Mouse (Mus musculus): Measurements from ENCODE around the gene Epb41l1. TPM values are rescaled to one million over a fixed set of nuclear protein-coding genes. Genes with fewer than 3 reads are reported as not detected.
A peak's percentile ranks its signal among the peaks of the same experiment; 100 is the strongest.

Epb41l1 gene
- total and polyA plus RNA-seq, 3 experiments, result 0.09 to 8.4 (median 0.44) TPM

DNA sequence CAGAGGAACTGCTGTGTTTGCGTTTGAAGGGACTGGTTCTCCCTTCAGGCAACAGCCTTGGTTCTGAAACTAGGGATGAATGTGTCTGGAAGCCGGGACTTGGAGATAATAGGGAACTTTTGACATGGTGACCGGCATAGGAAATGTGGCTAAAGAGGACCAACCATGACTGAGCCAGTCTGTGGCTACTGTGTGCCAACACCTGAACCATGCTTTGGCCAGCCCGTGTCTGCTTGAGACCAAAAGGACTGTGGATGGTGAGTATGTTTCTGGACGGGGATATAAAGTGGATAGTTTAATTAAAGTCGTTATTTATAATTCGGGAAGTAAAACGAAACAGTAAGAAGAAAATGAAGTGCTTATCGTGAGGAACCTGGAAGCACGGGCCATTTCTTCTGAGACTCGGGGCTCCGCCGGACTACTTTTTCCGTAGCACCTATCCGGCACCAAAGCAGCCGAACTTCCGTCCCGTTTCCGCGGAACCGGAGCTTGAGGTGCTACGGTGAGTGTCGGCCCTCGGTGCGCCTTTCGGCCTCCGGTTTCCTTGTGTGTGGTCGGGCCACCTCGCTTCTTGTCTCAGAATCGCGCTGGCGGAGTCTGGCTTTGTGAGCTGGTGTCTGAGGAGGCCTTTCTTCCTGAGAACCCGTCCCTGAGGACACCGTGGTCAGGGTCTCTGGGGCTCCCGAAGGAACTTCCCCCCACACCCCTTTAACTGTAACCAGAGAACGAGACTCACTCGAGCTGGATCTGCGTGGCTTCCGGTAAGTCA, 126.6 kb downstream of the Epb41l1 start, which contains the start of gene Aar2:
TSS of gene Aar2 (plus strand) at position 462 of the 769 bp plus-strand sequence.
- H3K4me3 ChIP-seq (ENCODE audit: low read depth, low read length), result peak within 1 kb of the TSS; percentile 83
- peaks cover 32% of the 10 kb centered on the region for H3K36me3 ChIP-seq (replicated peaks)
- no peaks in the 10 kb centered on the region for H3K9me3 ChIP-seq (replicated peaks)
- ATAC-seq (ENCODE audit: extremely low read depth, insufficient number of reproducible peaks, low FRiP score, poor library complexity, severe bottlenecking) (peak; percentile 60), DNase-seq (ENCODE audit: low spot score) (peak; percentile 74)
- H3K27me3 ChIP-seq (ENCODE audit: insufficient read depth, low read length), result peaks cover 2% of the 10 kb centered on the region; the same call in 1 of the 2 replicates
- H3K4me1 ChIP-seq (ENCODE audit: insufficient read depth, low read depth, low read length), result peaks cover 35% of the 10 kb centered on the region
- TF ChIP-seq GATA2 (IDR thresholded peaks at IDR 0.05; ENCODE audit: borderline replicate concordance, low read depth, low read length) (no peak), GATA1 (IDR thresholded peaks at IDR 0.05; ENCODE audit: borderline replicate concordance, low read length) (no peak), TAL1 (conservative IDR thresholded peaks at IDR 0.05; ENCODE audit: low read depth, low read length) (no peak), POLR2AphosphoS5 (IDR thresholded peaks at IDR 0.05; ENCODE audit: insufficient replicate concordance, low read depth, low read length) (no peak), CTCF (IDR thresholded peaks at IDR 0.05; ENCODE audit: low read depth, low read length) (no peak)

DNA sequence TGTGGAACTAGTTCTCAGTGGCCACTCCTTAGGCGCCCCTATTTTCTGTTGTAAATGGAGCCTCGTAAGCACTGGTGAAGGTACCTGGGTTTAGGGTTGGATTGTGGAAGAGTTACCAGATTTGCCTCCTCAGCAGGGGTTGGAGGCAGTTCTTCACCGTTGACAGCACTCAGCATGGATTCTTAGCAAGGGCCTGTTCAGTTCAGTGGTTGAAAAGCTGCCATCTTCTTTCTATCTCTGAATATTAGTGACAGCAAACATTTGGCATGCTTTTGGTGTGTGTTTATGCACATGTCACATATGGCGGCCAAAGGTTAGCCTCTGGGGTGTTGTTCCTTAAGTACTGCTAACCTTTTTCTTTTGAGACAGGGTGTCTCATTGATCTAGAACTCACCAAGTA, 131.7 kb downstream of the Epb41l1 start:
- H3K9me3 ChIP-seq (replicated peaks), result no peaks in the 10 kb centered on the region
- H3K4me1 ChIP-seq (ENCODE audit: insufficient read depth, low read depth, low read length), result peaks cover 25% of the 10 kb centered on the region
- no peak for ATAC-seq (ENCODE audit: extremely low read depth, insufficient number of reproducible peaks, low FRiP score, poor library complexity, severe bottlenecking)
- TF ChIP-seq POLR2AphosphoS5 (IDR thresholded peaks at IDR 0.05; ENCODE audit: insufficient replicate concordance, low read depth, low read length), result no peak
- no peak for TF ChIP-seq CTCF (IDR thresholded peaks at IDR 0.05; ENCODE audit: low read depth, low read length)
- TF ChIP-seq TAL1 (conservative IDR thresholded peaks at IDR 0.05; ENCODE audit: low read depth, low read length), result no peak
- no peak for TF ChIP-seq GATA1 (IDR thresholded peaks at IDR 0.05; ENCODE audit: borderline replicate concordance, low read length)
- TF ChIP-seq GATA2 (IDR thresholded peaks at IDR 0.05; ENCODE audit: borderline replicate concordance, low read depth, low read length), result no peak
- no peak overlapping the region for H3K4me3 ChIP-seq (ENCODE audit: low read depth, low read length)
- DNase-seq (ENCODE audit: low spot score), result no peak
- H3K36me3 ChIP-seq (replicated peaks), result peaks cover 80% of the 10 kb centered on the region
- H3K27me3 ChIP-seq (ENCODE audit: insufficient read depth, low read length), result no peaks in the 10 kb centered on the region

DNA sequence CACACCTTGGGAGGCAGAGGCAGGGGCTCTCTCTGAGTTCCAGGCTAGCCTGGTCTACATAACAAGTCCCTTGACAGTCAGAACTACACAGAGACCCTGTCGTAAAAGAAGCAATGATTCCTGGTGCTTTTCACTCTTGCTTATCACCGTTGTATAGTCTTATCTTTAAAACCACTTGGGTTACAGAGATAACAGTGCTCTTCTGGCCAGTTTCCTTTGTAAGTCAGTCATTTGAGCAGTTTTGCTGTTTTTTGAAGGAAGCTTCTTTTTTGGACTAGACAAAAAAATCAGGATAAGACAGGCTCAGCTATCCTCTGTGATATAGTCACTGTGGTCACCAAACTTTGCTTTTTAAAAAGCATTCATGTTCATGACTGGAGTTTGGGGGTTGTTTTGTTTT, 141.1 kb downstream of the Epb41l1 start:
- H3K4me1 ChIP-seq (ENCODE audit: insufficient read depth, low read depth, low read length), result no peaks in the 10 kb centered on the region
- no peak for DNase-seq (ENCODE audit: low spot score)
- no peak for ATAC-seq (ENCODE audit: extremely low read depth, insufficient number of reproducible peaks, low FRiP score, poor library complexity, severe bottlenecking)
- no peaks in the 10 kb centered on the region for H3K9me3 ChIP-seq (replicated peaks)
- no peaks in the 10 kb centered on the region for H3K27me3 ChIP-seq (ENCODE audit: insufficient read depth, low read length)
- TF ChIP-seq GATA1 (IDR thresholded peaks at IDR 0.05; ENCODE audit: borderline replicate concordance, low read length), result no peak
- TF ChIP-seq CTCF (IDR thresholded peaks at IDR 0.05; ENCODE audit: low read depth, low read length), result no peak
- no peak for TF ChIP-seq GATA2 (IDR thresholded peaks at IDR 0.05; ENCODE audit: borderline replicate concordance, low read depth, low read length)
- TF ChIP-seq POLR2AphosphoS5 (IDR thresholded peaks at IDR 0.05; ENCODE audit: insufficient replicate concordance, low read depth, low read length), result no peak
- TF ChIP-seq TAL1 (conservative IDR thresholded peaks at IDR 0.05; ENCODE audit: low read depth, low read length), result no peak
- H3K36me3 ChIP-seq (replicated peaks), result peaks cover 88% of the 10 kb centered on the region
- H3K4me3 ChIP-seq (ENCODE audit: low read depth, low read length), result no peak overlapping the region

DNA sequence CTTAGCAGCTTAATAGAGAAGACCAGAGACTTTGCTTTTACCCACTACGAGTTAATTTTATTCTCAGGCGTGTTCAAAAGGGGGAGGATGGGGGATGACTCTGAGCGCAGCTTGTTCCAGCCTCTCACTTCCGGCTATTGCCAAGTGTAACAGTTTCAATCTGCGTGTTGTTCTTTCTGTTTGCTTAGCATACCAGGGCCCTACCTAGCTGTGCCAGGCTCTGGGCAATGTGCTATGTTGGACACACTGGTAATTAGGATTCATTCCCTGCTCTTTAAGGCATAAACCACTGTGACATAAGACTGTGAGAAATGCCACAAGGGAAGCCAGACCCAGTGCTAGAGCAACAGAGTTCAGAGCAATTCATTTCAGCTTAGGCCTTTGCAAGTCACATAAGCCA, 142.8 kb downstream of the Epb41l1 start:
- Histone ChIP-seq H3K9me3 (replicated peaks) (no peaks in the 10 kb centered on the region), H3K36me3 (replicated peaks) (peaks cover 88% of the 10 kb centered on the region), H3K4me3 (ENCODE audit: low read depth, low read length) (no peak overlapping the region), H3K27me3 (ENCODE audit: insufficient read depth, low read length) (no peaks in the 10 kb centered on the region), H3K4me1 (ENCODE audit: insufficient read depth, low read depth, low read length) (no peaks in the 10 kb centered on the region; the same call in 1 of the 2 replicates)
- no peak for DNase-seq (ENCODE audit: low spot score)
- no peak for TF ChIP-seq GATA2 (IDR thresholded peaks at IDR 0.05; ENCODE audit: borderline replicate concordance, low read depth, low read length)
- no peak for TF ChIP-seq CTCF (IDR thresholded peaks at IDR 0.05; ENCODE audit: low read depth, low read length)
- no peak for TF ChIP-seq TAL1 (conservative IDR thresholded peaks at IDR 0.05; ENCODE audit: low read depth, low read length)
- TF ChIP-seq GATA1 (IDR thresholded peaks at IDR 0.05; ENCODE audit: borderline replicate concordance, low read length), result no peak
- TF ChIP-seq POLR2AphosphoS5 (IDR thresholded peaks at IDR 0.05; ENCODE audit: insufficient replicate concordance, low read depth, low read length), result no peak
- no peak for ATAC-seq (ENCODE audit: extremely low read depth, insufficient number of reproducible peaks, low FRiP score, poor library complexity, severe bottlenecking)

DNA sequence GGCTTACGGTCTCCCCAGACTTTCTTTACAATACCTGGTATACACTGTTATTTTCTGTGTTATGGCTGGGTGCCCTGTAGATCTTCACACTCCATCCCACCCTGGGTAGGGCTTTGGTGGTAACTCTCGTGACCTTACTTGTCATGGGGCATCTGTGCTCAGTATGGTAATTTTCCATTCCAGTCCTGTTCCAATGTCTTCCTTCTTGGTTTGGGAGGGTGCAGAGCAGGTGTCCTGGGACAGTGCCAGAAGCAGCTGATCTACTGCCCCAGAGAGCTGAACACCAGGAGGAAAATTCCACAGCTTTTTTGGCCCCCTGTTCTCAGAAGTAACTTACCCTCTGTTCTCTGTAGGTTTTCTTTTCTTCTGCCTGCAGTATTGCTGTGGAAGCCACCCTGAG, 145.8 kb downstream of the Epb41l1 start:
- TF ChIP-seq GATA2 (IDR thresholded peaks at IDR 0.05; ENCODE audit: borderline replicate concordance, low read depth, low read length), result no peak
- TF ChIP-seq TAL1 (conservative IDR thresholded peaks at IDR 0.05; ENCODE audit: low read depth, low read length), result no peak
- no peak for TF ChIP-seq GATA1 (IDR thresholded peaks at IDR 0.05; ENCODE audit: borderline replicate concordance, low read length)
- TF ChIP-seq CTCF (IDR thresholded peaks at IDR 0.05; ENCODE audit: low read depth, low read length), result no peak
- no peak for TF ChIP-seq POLR2AphosphoS5 (IDR thresholded peaks at IDR 0.05; ENCODE audit: insufficient replicate concordance, low read depth, low read length)
- no peak for DNase-seq (ENCODE audit: low spot score)

DNA sequence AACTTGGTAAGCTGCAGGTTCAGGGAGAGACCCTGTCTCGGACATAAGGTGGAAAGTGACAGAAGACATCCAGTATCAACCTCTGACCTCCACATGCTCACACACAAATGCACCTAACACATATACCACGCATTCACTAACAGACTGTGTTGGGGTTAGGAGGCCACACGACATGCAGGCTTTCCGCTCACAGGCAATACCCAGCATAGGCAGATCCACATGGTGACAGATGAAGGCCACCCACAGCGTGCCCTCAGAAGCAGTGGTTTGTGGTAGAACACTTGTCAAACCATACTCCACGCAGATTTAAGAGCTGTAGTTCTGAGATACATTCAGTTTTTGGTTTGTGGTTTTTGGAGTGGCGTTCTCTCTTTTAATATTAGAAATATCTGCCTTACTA, 147.9 kb downstream of the Epb41l1 start:
- H3K4me1 ChIP-seq (ENCODE audit: insufficient read depth, low read depth, low read length), result no peaks in the 10 kb centered on the region; the same call in 1 of the 2 replicates
- ATAC-seq (ENCODE audit: extremely low read depth, insufficient number of reproducible peaks, low FRiP score, poor library complexity, severe bottlenecking) (no peak), DNase-seq (ENCODE audit: low spot score) (no peak)
- no peaks in the 10 kb centered on the region for H3K9me3 ChIP-seq (replicated peaks)
- H3K36me3 ChIP-seq (replicated peaks), result peaks cover 76% of the 10 kb centered on the region
- H3K27me3 ChIP-seq (ENCODE audit: insufficient read depth, low read length), result no peaks in the 10 kb centered on the region
- H3K4me3 ChIP-seq (ENCODE audit: low read depth, low read length), result no peak overlapping the region
- TF ChIP-seq CTCF (IDR thresholded peaks at IDR 0.05; ENCODE audit: low read depth, low read length) (no peak), GATA1 (IDR thresholded peaks at IDR 0.05; ENCODE audit: borderline replicate concordance, low read length) (no peak), GATA2 (IDR thresholded peaks at IDR 0.05; ENCODE audit: borderline replicate concordance, low read depth, low read length) (no peak), TAL1 (conservative IDR thresholded peaks at IDR 0.05; ENCODE audit: low read depth, low read length) (no peak), POLR2AphosphoS5 (IDR thresholded peaks at IDR 0.05; ENCODE audit: insufficient replicate concordance, low read depth, low read length) (no peak)

More for the DNA sequence above, 145.8 kb downstream of the Epb41l1 start:
- ATAC-seq (ENCODE audit: extremely low read depth, insufficient number of reproducible peaks, low FRiP score, poor library complexity, severe bottlenecking), result no peak
- H3K9me3 ChIP-seq (replicated peaks), result no peaks in the 10 kb centered on the region
- H3K4me1 ChIP-seq (ENCODE audit: insufficient read depth, low read depth, low read length), result no peaks in the 10 kb centered on the region; the same call in 1 of the 2 replicates
- no peaks in the 10 kb centered on the region for H3K27me3 ChIP-seq (ENCODE audit: insufficient read depth, low read length)
- H3K4me3 ChIP-seq (ENCODE audit: low read depth, low read length), result no peak overlapping the region
- H3K36me3 ChIP-seq (replicated peaks), result peaks cover 90% of the 10 kb centered on the region
